Comparison of ENCODE assay signal across 9 mouse cellular contexts in genomic region chr12:61522148-61522828, GRCm38 (mm10). TPM values are rescaled to one million over a fixed set of nuclear protein-coding genes. Genes with fewer than 3 reads are reported as not detected.
DNase-seq lines count a peak whose midpoint lies in the region; ATAC-seq lines count a peak whose summit lies in the region.
"Had no signal": no experiment of that assay in that cellular context is flagged by ENCODE, and none has a peak within 500 bp of the region (broad histone marks: within the 10 kb centered on the region; RNA-seq: fewer than 3 reads in every experiment).

No protein-coding gene starts in this region.

- no peak overlapping the region for H3K9ac ChIP-seq in liver, embryonic 15.5 days
- H3K9ac ChIP-seq in stomach, embryonic 14.5 days (replicated peaks; ENCODE audit: low read depth, low read length): no peak overlapping the region

- no peak for DNase-seq in cerebellum, adult 8-10 months
- DNase-seq in spleen, adult 18-20 months: no peak
- no peak for DNase-seq in gastrocnemius, postnatal 14 days

- peak; percentile 20; the same call in 1 of the 2 replicates for ATAC-seq in cerebellum, adult (ENCODE audit: insufficient number of reproducible peaks, low FRiP score, low TSS enrichment)
- no peak for ATAC-seq in megakaryocyte, adult 5-6 weeks (ENCODE audit: poor library complexity, severe bottlenecking)
- ATAC-seq in liver, embryonic 15.5 days (ENCODE audit: insufficient read depth): no peak
- ATAC-seq in stomach, embryonic 14.5 days (ENCODE audit: insufficient number of reproducible peaks, insufficient read depth, low FRiP score, low read depth): 0 out of 2 replicates have a peak, but pooled peaks have one; percentile 25

- H3K27ac ChIP-seq in liver, embryonic 15.5 days (replicated peaks): no peak overlapping the region
- H3K27ac ChIP-seq in stomach, embryonic 14.5 days (ENCODE audit: low read length): no peak overlapping the region

- H3K36me3 ChIP-seq in megakaryocyte, embryonic 14.5 days (replicated peaks; ENCODE audit: low read length): no peaks in the 10 kb centered on the region
- H3K36me3 ChIP-seq in liver, embryonic 15.5 days (replicated peaks): no peaks in the 10 kb centered on the region
- H3K36me3 ChIP-seq in stomach, embryonic 14.5 days (ENCODE audit: control insufficient read depth, insufficient read depth, low read length): no peaks in the 10 kb centered on the region

- intact Hi-C loops in gastrocnemius, postnatal 14 days (cut with DNase I; ENCODE audit: low total_unique reads): no loop called here

- H3K4me2 ChIP-seq in liver, embryonic 15.5 days: peak overlapping the region; percentile 56; the same call in 1 of the 2 replicates
- peak overlapping the region; percentile 73 for H3K4me2 ChIP-seq in stomach, embryonic 14.5 days (replicated peaks; ENCODE audit: low read depth, low read length)

- peaks cover 19% of the 10 kb centered on the region for H3K4me1 ChIP-seq in megakaryocyte, embryonic 14.5 days
- H3K4me1 ChIP-seq in liver, embryonic 15.5 days (replicated peaks): no peaks in the 10 kb centered on the region
- 0 out of 2 replicates have a peak, but pooled peaks cover 4% of the 10 kb centered on the region for H3K4me1 ChIP-seq in stomach, embryonic 14.5 days (ENCODE audit: control insufficient read depth, insufficient read depth, low read length)

- 0 out of 2 replicates have a peak, but pooled peaks cover 5% of the 10 kb centered on the region for H3K9me3 ChIP-seq in megakaryocyte, embryonic 14.5 days
- H3K9me3 ChIP-seq in liver, embryonic 15.5 days (replicated peaks): no peaks in the 10 kb centered on the region
- H3K9me3 ChIP-seq in stomach, embryonic 14.5 days (ENCODE audit: control insufficient read depth, low read depth, low read length): no peaks in the 10 kb centered on the region

- peaks cover 55% of the 10 kb centered on the region for H3K27me3 ChIP-seq in megakaryocyte, embryonic 14.5 days (replicated peaks)
- H3K27me3 ChIP-seq in liver, embryonic 15.5 days: peaks cover 60% of the 10 kb centered on the region
- H3K27me3 ChIP-seq in stomach, embryonic 14.5 days (ENCODE audit: control insufficient read depth, insufficient read depth, low read length): peaks cover 17% of the 10 kb centered on the region; the same call in 1 of the 2 replicates

- 5% methylated on average over 6 of the region's 6 CpGs for WGBS in liver, embryonic 15.5 days (ENCODE audit: insufficient replicate concordance)
- 3% methylated on average over 6 of the region's 6 CpGs for WGBS in stomach, embryonic 14.5 days

- peak overlapping the region; percentile 89 for H3K4me3 ChIP-seq in megakaryocyte, embryonic 14.5 days (replicated peaks)
- no peak overlapping the region for H3K4me3 ChIP-seq in liver, embryonic 15.5 days (replicated peaks)
- peak overlapping the region; percentile 55 for H3K4me3 ChIP-seq in stomach, embryonic 14.5 days (ENCODE audit: low read depth, low read length)

RNA-seq across cellular contexts. Expression of gene Lrfn5, which starts 0.7 kb away (rescaled TPM):
- not detected in 2 replicates for polyA plus RNA-seq in megakaryocyte, embryonic 14.5 days (2012; ENCODE audit: insufficient read depth, low replicate concordance)
- total RNA-seq in megakaryocyte, adult 5-6 weeks (2015): not detected in 2 replicates
- total RNA-seq in megakaryocyte, adult 5-6 weeks (2017): not detected in 2 replicates
- polyA plus RNA-seq in liver, embryonic 15.5 days (2015; fragmentation: Nextera tagmentation; extraction: Ambion mirVana): 0.05 TPM in 2 replicates
- polyA plus RNA-seq in stomach, embryonic 14.5 days (2014; fragmentation: Nextera tagmentation; extraction: Ambion mirVana): 1.8 and 2.2 TPM in 2 replicates
- total RNA-seq in gastrocnemius, postnatal 14 days (2021): under 1 TPM; 0.08 to 0.09 TPM
- total RNA-seq: liver, adult 2 months had no signal
- polyA plus RNA-seq: liver, adult 2 months had no signal

Comparison
In these comparisons a context has a peak if more than half of its experiments do, and no peak if none do; other contexts are left out.
1. ATAC-seq: peak in cerebellum, adult (single experiment) and stomach, embryonic 14.5 days (single experiment); none in megakaryocyte, adult 5-6 weeks (single experiment) and liver, embryonic 15.5 days (single experiment).